Mouse (Mus musculus): ENCODE measurements around the gene Eif4h. TPM values are rescaled to one million over a fixed set of nuclear protein-coding genes. Genes with fewer than 3 reads are reported as not detected.
A peak's percentile ranks its signal among the peaks of the same experiment; 100 is the strongest.
"Not testable (repeated sequence)": the region's sequence is repeated elsewhere in the genome, so short reads cannot be mapped to it uniquely, and the experiment has no call there.

Eif4h gene
- polyA plus RNA-seq, 1 experiment from 2014 or later = 426 TPM

- H3K4me3 ChIP-seq = peak overlapping the region; percentile 23
Observed at GRCm38 (mm10) chr5:134675956-134676759, 36.9 kb upstream of the Eif4h start.

GRCm38 (mm10) chr5:134674977-134675376, 35.7 kb upstream of the Eif4h start:
- 77% methylated on average over 5 of the region's 5 CpGs for WGBS
- H3K9me3 ChIP-seq = no peaks in the 10 kb centered on the region
- H3K4me3 ChIP-seq = no peak overlapping the region
- no peak overlapping the region for H3K27ac ChIP-seq
- no peaks in the 10 kb centered on the region for H3K27me3 ChIP-seq (replicated peaks)
- H3K36me3 ChIP-seq = peaks cover 30% of the 10 kb centered on the region
- ATAC-seq (ENCODE audit: low FRiP score, low read depth) = no peak
- H3K9ac ChIP-seq = peak overlapping the region; percentile 33; the same call in 1 of the 2 replicates
- peak overlapping the region; percentile 72; the same call in 1 of the 2 replicates for H3K4me2 ChIP-seq (replicated peaks)
- peaks cover 43% of the 10 kb centered on the region for H3K4me1 ChIP-seq

More at GRCm38 (mm10) chr5:134675956-134676759, 36.9 kb upstream of the Eif4h start:
- no peaks in the 10 kb centered on the region for H3K9me3 ChIP-seq
- peak overlapping the region; percentile 82 for H3K27ac ChIP-seq
- peak overlapping the region; percentile 72 for H3K4me2 ChIP-seq (replicated peaks)
- H3K36me3 ChIP-seq = peaks cover 25% of the 10 kb centered on the region
- peak; percentile 90 for ATAC-seq (ENCODE audit: low FRiP score, low read depth)
- WGBS = 2% methylated on average over 14 of the region's 14 CpGs
- H3K4me1 ChIP-seq = peaks cover 43% of the 10 kb centered on the region
- no peaks in the 10 kb centered on the region for H3K27me3 ChIP-seq (replicated peaks)
- H3K9ac ChIP-seq = peak overlapping the region; percentile 53

DNA sequence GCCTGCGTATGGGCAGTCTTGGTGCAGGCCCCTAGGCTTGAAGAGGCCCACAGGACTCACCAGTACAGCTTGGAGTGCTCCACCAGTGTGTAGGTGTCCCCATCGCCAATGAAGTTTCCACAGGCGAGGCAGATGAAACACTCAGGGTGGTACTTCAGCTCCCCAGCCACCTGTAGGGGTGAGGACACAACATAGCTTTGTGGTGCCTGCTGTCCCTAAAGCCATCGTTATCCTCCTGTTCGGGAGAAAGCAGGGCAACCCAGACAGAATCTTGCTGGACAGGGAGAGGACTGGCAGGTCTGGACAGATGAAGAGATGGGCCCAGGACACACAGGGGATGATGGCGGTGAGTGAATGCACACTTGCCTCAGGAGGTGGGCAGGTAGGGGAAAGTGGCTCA, 33.3 kb upstream of the Eif4h start:
- ATAC-seq (ENCODE audit: low FRiP score, low read depth) = no peak
- Histone ChIP-seq H3K4me3 (no peak overlapping the region), H3K9ac (no peak overlapping the region), H3K27ac (no peak overlapping the region), H3K4me2 (replicated peaks) (no peak overlapping the region), H3K4me1 (peaks cover 39% of the 10 kb centered on the region), H3K27me3 (replicated peaks) (no peaks in the 10 kb centered on the region), H3K9me3 (no peaks in the 10 kb centered on the region), H3K36me3 (peaks cover 45% of the 10 kb centered on the region)
- WGBS = 93% methylated on average over 6 of the region's 6 CpGs

GRCm38 (mm10) chr5:134672198-134672516, 32.9 kb upstream of the Eif4h start:
- no peaks in the 10 kb centered on the region for H3K9me3 ChIP-seq
- H3K27ac ChIP-seq = peak overlapping the region; percentile 69; the same call in 1 of the 2 replicates
- peaks cover 47% of the 10 kb centered on the region for H3K36me3 ChIP-seq

DNA sequence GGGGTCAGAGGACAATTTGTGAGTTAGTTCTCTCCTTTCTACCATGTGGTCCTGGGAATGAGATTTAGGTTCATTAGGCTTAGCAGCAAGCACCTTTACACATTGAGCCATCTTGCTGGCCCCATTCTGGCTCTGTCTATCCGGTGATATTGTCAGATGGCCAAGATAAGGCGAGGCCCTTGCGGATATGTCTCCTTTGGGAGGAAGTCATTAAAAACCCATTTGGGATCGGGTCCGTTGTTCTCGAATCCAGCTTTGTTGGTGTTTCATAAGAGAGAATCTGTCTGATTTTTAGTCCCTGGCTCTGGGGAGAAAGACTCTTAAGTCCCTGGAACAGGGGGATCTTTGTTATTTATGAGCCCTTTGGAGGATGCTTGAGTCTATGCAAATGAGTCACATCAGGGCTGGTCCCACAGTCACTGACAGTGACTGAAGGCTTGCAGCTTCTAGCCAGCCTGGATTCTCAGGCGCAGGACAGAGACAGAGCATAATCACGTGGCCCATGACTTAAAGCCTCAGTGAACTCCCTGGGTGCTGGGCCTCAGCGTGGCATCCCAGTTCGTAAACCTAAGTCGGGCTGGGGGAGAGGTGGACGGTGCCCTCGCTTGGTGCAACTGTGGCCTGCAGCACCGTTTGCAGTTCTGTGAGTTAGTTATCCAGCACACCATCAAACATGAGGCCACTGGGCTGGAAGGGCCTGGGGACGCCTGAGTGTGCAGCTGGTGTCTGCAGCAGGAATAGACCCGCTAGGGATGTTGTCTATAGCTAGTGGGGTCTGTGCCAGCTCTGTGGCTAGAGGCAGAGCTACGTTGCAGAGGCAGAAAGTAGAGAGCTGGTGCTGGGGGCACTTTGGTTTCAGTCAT, 32.3 kb upstream of the Eif4h start:
- Histone ChIP-seq H3K9me3 (no peaks in the 10 kb centered on the region), H3K4me3 (no peak overlapping the region), H3K4me2 (replicated peaks) (no peak overlapping the region; the same call in 1 of the 2 replicates), H3K36me3 (peaks cover 53% of the 10 kb centered on the region), H3K27ac (peak overlapping the region; percentile 69), H3K4me1 (peaks cover 32% of the 10 kb centered on the region), H3K9ac (no peak overlapping the region), H3K27me3 (replicated peaks) (no peaks in the 10 kb centered on the region)
- 42% methylated on average over 17 of the region's 17 CpGs for WGBS
- ATAC-seq (ENCODE audit: low FRiP score, low read depth) = peak; percentile 19; the same call in 1 of the 2 replicates

More at GRCm38 (mm10) chr5:134672198-134672516, 32.9 kb upstream of the Eif4h start:
- ATAC-seq (ENCODE audit: low FRiP score, low read depth) = no peak
- Histone ChIP-seq H3K4me3 (no peak overlapping the region), H3K4me2 (replicated peaks) (no peak overlapping the region), H3K4me1 (peaks cover 38% of the 10 kb centered on the region), H3K9ac (no peak overlapping the region), H3K27me3 (replicated peaks) (no peaks in the 10 kb centered on the region)
- WGBS = 88% methylated on average over 1 of the region's 1 CpGs

DNA sequence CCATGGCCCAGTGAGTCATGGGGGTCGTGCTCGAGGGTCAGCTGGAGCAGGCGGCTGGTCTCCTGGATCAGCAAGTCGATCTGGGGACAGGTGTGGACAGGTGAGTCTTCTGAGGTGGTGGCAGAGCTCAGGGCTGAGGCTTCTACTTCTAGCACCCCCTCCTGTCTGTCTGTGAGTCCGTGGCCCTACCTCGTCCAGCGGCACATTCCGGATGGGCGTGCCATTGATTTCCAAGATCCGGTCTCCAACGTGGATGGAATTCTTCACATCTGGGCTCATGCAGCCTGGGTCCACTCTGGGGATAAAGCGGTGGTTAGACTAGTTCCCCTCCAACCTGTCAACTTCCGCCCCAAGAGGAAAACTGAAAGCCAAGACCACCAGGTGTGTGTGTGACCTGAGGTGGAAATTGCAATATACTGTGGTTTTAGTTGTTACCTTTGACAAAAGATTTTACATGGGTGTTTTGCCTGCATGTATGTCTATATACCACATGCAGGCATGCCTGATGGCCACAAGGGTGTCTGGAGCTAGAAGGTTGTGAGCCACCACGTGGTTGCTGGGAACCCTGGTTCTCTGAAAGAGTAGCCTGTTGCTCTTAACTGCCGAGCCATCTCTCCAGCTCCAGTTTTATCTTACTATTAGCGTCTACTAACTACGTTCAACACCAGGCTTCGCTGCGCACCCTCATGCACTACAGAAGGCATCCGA, 29.9 kb upstream of the Eif4h start:
- Histone ChIP-seq H3K36me3 (peaks cover 77% of the 10 kb centered on the region), H3K4me2 (replicated peaks) (no peak overlapping the region), H3K9ac (no peak overlapping the region), H3K27ac (no peak overlapping the region), H3K9me3 (no peaks in the 10 kb centered on the region), H3K4me1 (peaks cover 14% of the 10 kb centered on the region), H3K27me3 (replicated peaks) (no peaks in the 10 kb centered on the region), H3K4me3 (no peak overlapping the region)
- ATAC-seq (ENCODE audit: low FRiP score, low read depth) = no peak
- 80% methylated on average over 20 of the region's 20 CpGs for WGBS

GRCm38 (mm10) chr5:134668495-134668894, 29.2 kb upstream of the Eif4h start:
- no peak overlapping the region for H3K27ac ChIP-seq

GRCm38 (mm10) chr5:134656708-134657107, 17.4 kb upstream of the Eif4h start:
- Histone ChIP-seq H3K4me1 (no peaks in the 10 kb centered on the region), H3K4me3 (no peak overlapping the region), H3K36me3 (peaks cover 47% of the 10 kb centered on the region), H3K9ac (0 out of 2 replicates have a peak overlapping the region, but pooled peaks have one; percentile 9), H3K27me3 (replicated peaks) (no peaks in the 10 kb centered on the region), H3K27ac (no peak overlapping the region), H3K9me3 (no peaks in the 10 kb centered on the region), H3K4me2 (replicated peaks) (no peak overlapping the region)
- WGBS = 74% methylated on average over 4 of the region's 4 CpGs
- ATAC-seq (ENCODE audit: low FRiP score, low read depth) = no peak

More at GRCm38 (mm10) chr5:134668495-134668894, 29.2 kb upstream of the Eif4h start:
- no peak overlapping the region for H3K9ac ChIP-seq
- WGBS = 33% methylated on average over 8 of the region's 8 CpGs
- H3K4me2 ChIP-seq (replicated peaks) = no peak overlapping the region
- ATAC-seq (ENCODE audit: low FRiP score, low read depth) = no peak
- H3K27me3 ChIP-seq (replicated peaks) = no peaks in the 10 kb centered on the region
- H3K4me3 ChIP-seq = no peak overlapping the region
- peaks cover 14% of the 10 kb centered on the region for H3K4me1 ChIP-seq
- H3K36me3 ChIP-seq = peaks cover 83% of the 10 kb centered on the region
- no peaks in the 10 kb centered on the region for H3K9me3 ChIP-seq

DNA sequence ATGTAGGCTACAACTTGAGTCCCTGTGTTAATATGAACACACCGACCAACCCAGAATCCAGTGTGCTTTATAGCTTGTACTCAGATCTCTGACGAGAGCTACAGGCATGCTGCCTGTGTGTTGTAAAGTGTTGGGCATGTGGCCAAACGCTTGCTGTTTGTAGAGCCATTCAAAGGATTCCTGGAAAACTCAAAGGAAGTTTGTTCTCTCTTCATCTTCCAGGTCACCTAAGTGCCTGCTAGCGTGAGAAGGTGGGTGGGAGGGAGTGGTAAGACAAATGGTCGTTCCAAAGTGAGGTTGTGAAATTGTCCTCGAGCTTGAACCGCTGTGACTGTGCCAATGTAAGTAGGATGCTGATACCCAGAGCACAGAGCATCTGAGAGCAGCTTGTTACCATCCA, 12.7 kb upstream of the Eif4h start:
- H3K27ac ChIP-seq = no peak overlapping the region
- H3K4me3 ChIP-seq = no peak overlapping the region
- no peak overlapping the region for H3K4me2 ChIP-seq (replicated peaks)
- H3K27me3 ChIP-seq (replicated peaks) = no peaks in the 10 kb centered on the region
- peaks cover 8% of the 10 kb centered on the region for H3K36me3 ChIP-seq
- no peak for ATAC-seq (ENCODE audit: low FRiP score, low read depth)
- H3K9ac ChIP-seq = no peak overlapping the region
- 57% methylated on average over 7 of the region's 7 CpGs for WGBS
- H3K9me3 ChIP-seq = no peaks in the 10 kb centered on the region
- H3K4me1 ChIP-seq = no peaks in the 10 kb centered on the region

GRCm38 (mm10) chr5:134650926-134651325, 11.6 kb upstream of the Eif4h start:
- Histone ChIP-seq H3K4me1 (no peaks in the 10 kb centered on the region), H3K36me3 (no peaks in the 10 kb centered on the region), H3K27ac (no peak overlapping the region), H3K4me2 (replicated peaks) (no peak overlapping the region), H3K4me3 (no peak overlapping the region), H3K27me3 (replicated peaks) (no peaks in the 10 kb centered on the region), H3K9ac (no peak overlapping the region), H3K9me3 (no peaks in the 10 kb centered on the region)
- WGBS = 54% methylated on average over 5 of the region's 5 CpGs
- ATAC-seq (ENCODE audit: low FRiP score, low read depth) = no peak

DNA sequence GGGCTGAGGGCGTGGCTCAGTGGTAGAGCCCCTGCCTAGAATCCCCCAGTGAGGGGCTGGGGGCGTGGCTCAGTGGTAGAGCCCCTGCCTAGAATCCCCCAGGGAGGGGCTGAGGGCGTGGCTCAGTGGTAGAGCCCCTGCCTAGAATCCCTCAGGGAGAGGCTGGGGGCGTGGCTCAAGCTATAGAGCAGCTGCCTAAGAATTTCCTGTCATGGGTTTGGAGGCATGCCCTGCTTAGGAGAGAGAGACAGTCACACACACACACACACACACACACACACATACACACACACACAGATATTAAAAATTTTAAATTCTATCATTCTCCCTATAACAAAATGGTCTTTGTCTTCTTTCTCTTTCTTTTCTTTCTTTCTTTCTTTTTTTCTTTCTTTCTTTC, 9.7 kb upstream of the Eif4h start:
- H3K9ac ChIP-seq; H3K27me3 ChIP-seq (replicated peaks); H3K27ac ChIP-seq; ATAC-seq (ENCODE audit: low FRiP score, low read depth); H3K9me3 ChIP-seq; H3K36me3 ChIP-seq; H3K4me1 ChIP-seq; H3K4me2 ChIP-seq (replicated peaks); H3K4me3 ChIP-seq: not testable (repeated sequence)
- WGBS = 93% methylated on average over 3 of the region's 4 CpGs

GRCm38 (mm10) chr5:134647394-134647793, 8.1 kb upstream of the Eif4h start:
- Histone ChIP-seq H3K27me3 (replicated peaks) (no peaks in the 10 kb centered on the region), H3K9me3 (no peaks in the 10 kb centered on the region), H3K4me2 (replicated peaks) (no peak overlapping the region), H3K36me3 (no peaks in the 10 kb centered on the region), H3K9ac (no peak overlapping the region), H3K4me3 (no peak overlapping the region), H3K4me1 (no peaks in the 10 kb centered on the region), H3K27ac (no peak overlapping the region)
- WGBS = 82% methylated on average over 2 of the region's 2 CpGs
- ATAC-seq (ENCODE audit: low FRiP score, low read depth) = no peak

Measured in neural tube, embryonic 12.5 days (tissue).